Mouse (Mus musculus) layer of hippocampus, adult 9-11 months (tissue): ENCODE results near the gene Ncmap.
A peak's percentile ranks its signal among the peaks of the same experiment; 100 is the strongest.

ENCODE experiments used
- DNase-seq: peaks from one replicate; pipeline ENCODE4 v3.0.0; 2022

Gene Ncmap

GRCm38 (mm10) chr4:135336023-135336357, 62.0 kb downstream of the Ncmap start:
- no peak for DNase-seq

GRCm38 (mm10) chr4:135335327-135336022, 62.6 kb downstream of the Ncmap start:
- DNase-seq = no peak

- no peak for DNase-seq
Observed at GRCm38 (mm10) chr4:135326469-135326868, 71.6 kb downstream of the Ncmap start.

GRCm38 (mm10) chr4:135326046-135326445, 72.0 kb downstream of the Ncmap start:
- DNase-seq = peak; percentile 48

GRCm38 (mm10) chr4:135323021-135323420, 75.0 kb downstream of the Ncmap start:
- DNase-seq = no peak
